Mouse (Mus musculus) forebrain, postnatal 0 days (tissue): ENCODE data around the gene Vmn2r86. TPM values are rescaled to one million over a fixed set of nuclear protein-coding genes. Genes with fewer than 3 reads are reported as not detected.
"Not testable (repeated sequence)": the region's sequence is repeated elsewhere in the genome, so short reads cannot be mapped to it uniquely, and the experiment has no call there.

Experiments
- ATAC-seq: fragments of 200-750 bp; cut with Nextera tagmentation; 2 replicates; pipeline ENCODE4 v1.8.0; 2017; ENCODE audit warnings: mild to moderate bottlenecking, moderate library complexity
- DNase-seq: peaks from one replicate; pipeline ENCODE4 v3.0.0-alpha.2; 2015
- H3K27ac ChIP-seq: fragments of 300-500 bp; sonication (generic); 2 replicates; pipeline ENCODE4 v1.5.1; 2014; ENCODE audit warnings: low read depth, mild to moderate bottlenecking, antibody characterized with exemption, low read length, moderate library complexity, mixed read lengths
- H3K27me3 ChIP-seq: fragments of 300-500 bp; sonication (generic); 2 replicates; pipeline ENCODE4 v1.6.1; 2014; ENCODE audit warnings: mild to moderate bottlenecking, low read length, mixed read lengths; ENCODE audit not compliant: insufficient read depth
- H3K36me3 ChIP-seq: fragments of 300-500 bp; sonication (generic); 2 replicates; pipeline ENCODE4 v1.6.1; 2014; ENCODE audit warnings: mild to moderate bottlenecking, moderate library complexity; ENCODE audit not compliant: insufficient read depth
- H3K4me1 ChIP-seq: fragments of 300-500 bp; sonication (generic); 2 replicates; pipeline ENCODE4 v1.6.1; 2014; ENCODE audit warnings: antibody characterized with exemption; ENCODE audit not compliant: insufficient read depth
- H3K4me2 ChIP-seq: fragments of 300-500 bp; sonication (generic); 2 replicates; pipeline ENCODE4 v1.6.1; 2014; ENCODE audit warnings: low read depth, mild to moderate bottlenecking, moderate library complexity
- H3K4me3 ChIP-seq: fragments of 300-500 bp; sonication (generic); 2 replicates; pipeline ENCODE4 v1.5.1; 2014; ENCODE audit warnings: low read depth, low read length, mixed read lengths
- H3K9ac ChIP-seq: fragments of 300-500 bp; sonication (generic); 2 replicates; pipeline ENCODE4 v1.6.1; 2014; ENCODE audit warnings: mild to moderate bottlenecking
- H3K9me3 ChIP-seq: fragments of 300-500 bp; sonication (generic); 2 replicates; pipeline ENCODE4 v1.6.1; 2016; ENCODE audit warnings: low read length
- CTCF ChIP-seq: sonication (generic); IDR thresholded peaks from 2 replicates; pipeline ENCODE4 v1.5.1; 2016; ENCODE audit warnings: antibody characterized with exemption, control low read depth, low read depth
- WGBS: fragments of 180-500 bp; shearing (Covaris S2); extraction: QIAGEN DNeasy Blood & Tissue Kit; methylation state at CpG from one replicate; pipeline ENCODE4 v1.1.7; 2014; 5-methylcytosine and 5-hydroxymethylcytosine counted together
- polyA plus RNA-seq: library from polyadenylated mRNA; unstranded; fragments of >200 nt; fragmentation: Nextera tagmentation; extraction: Ambion mirVana; gene quantifications from 2 replicates; pipeline ENCODE4 v1.2.1, GENCODE M21; 2015
- total RNA-seq: library from RNA; depleted of rRNA; stranded (reverse); fragments of >200 nt; gene quantifications from 2 replicates; pipeline ENCODE4 v1.2.3, GENCODE M21; 2014; rRNA removed

The Vmn2r86 gene
- total and polyA plus RNA-seq, 2 experiments from 2014 or later, result 0.02 to 0.05 TPM

DNA sequence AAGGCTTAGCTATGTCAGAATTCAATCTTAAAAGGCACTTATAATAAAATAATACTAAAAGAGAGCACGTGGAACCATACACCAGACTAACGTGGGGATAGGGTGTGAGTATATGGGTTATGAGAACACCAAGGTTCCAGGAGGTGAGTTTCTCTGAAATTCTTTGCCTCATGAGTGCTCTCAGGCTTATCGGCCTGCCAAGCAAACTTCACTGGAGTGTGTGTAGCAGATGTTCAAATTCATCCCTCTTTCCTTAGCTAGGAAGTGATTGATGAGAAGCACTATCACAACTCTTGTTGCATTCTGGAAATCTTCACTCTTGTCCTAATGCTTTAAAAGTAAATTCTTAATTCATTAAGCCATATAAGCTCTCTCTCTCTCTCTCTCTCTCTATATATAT lies 35.4 kb downstream of the Vmn2r86 start:
- ATAC-seq (no peak), DNase-seq (no peak)
- Histone ChIP-seq H3K9ac (no peak overlapping the region), H3K4me1 (no peaks in the 10 kb centered on the region), H3K36me3 (no peaks in the 10 kb centered on the region), H3K9me3 (no peaks in the 10 kb centered on the region), H3K27ac (no peak overlapping the region), H3K4me3 (no peak overlapping the region), H3K27me3 (no peaks in the 10 kb centered on the region), H3K4me2 (no peak overlapping the region)
- WGBS, result 66% methylated on average over 3 of the region's 3 CpGs
- no peak for TF ChIP-seq CTCF

DNA sequence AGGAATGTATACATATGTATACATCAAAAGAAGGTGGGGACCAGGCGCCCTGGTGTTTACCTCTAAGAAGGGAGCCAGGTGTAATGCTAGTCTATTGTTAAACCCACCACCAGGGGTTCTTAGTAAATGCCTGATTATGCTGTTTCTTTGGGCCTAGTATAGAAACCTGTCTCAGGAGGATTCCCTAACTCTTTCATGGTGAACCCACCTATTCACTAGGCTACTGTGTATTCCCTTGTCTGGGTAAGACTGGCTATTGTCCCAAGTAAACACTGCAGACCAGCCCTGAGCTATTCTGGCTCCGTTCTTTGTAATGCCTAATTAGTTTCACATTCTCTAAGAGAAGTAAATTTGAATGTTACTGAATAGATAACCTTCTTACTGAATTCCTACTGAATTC lies 35.9 kb downstream of the Vmn2r86 start:
- not testable (repeated sequence) for DNase-seq, H3K36me3 ChIP-seq, ATAC-seq, H3K4me1 ChIP-seq, H3K4me3 ChIP-seq, H3K27ac ChIP-seq, H3K4me2 ChIP-seq, H3K9ac ChIP-seq, H3K9me3 ChIP-seq, H3K27me3 ChIP-seq
- WGBS, result 36% methylated on average over 2 of the region's 2 CpGs

DNA sequence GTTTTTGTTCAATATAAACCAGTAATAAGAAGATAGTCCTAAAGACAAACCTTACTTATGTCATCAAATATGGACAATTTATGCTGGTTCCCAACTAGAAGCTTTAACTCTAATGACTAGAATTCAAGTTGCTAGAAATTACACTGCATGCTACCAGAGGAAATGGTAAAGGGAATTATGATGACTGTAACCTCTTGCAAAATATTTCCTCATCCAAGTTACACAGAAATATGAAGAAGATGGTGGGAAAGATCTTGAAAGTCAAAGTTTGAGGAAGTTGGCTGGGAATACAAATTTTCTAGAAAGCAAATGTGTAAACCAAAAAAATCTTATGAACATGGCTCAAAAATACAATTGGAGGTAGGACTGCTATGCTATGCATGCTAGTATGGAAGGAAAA lies 39.5 kb downstream of the Vmn2r86 start:
- not testable (repeated sequence) for DNase-seq, H3K4me2 ChIP-seq, H3K27ac ChIP-seq, H3K9ac ChIP-seq, H3K36me3 ChIP-seq, H3K9me3 ChIP-seq, H3K4me3 ChIP-seq, H3K4me1 ChIP-seq, H3K27me3 ChIP-seq, ATAC-seq

DNA sequence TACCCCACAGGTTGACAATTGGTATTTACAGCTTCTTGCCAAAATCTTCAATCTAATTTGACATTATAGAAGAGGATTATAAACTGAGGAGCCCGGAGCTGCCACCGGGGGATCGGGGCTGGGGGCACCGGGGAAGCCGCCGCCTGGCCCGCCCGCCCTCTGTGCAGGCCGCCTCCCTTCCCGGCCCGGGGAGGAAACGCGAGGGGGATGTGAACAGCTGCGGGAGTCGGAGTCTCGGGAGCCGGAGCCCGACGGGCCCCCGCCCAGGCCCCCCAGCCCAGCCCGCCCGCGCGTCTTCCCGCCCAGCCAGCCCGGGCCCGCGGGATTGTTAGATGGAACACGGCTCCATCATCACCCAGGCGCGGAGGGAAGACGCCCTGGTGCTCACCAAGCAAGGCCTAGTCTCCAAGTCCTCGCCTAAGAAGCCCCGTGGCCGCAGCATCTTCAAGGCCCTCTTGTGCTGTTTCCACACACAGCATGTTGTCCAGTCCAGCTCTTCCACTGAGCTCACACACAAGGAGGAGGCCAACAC lies 43.6 kb downstream of the Vmn2r86 start:
- not testable (repeated sequence) for H3K4me1 ChIP-seq, H3K4me2 ChIP-seq, H3K27ac ChIP-seq, H3K27me3 ChIP-seq, H3K9ac ChIP-seq, H3K4me3 ChIP-seq, H3K36me3 ChIP-seq, ATAC-seq, H3K9me3 ChIP-seq, DNase-seq
- 79% methylated on average over 21 of the region's 35 CpGs for WGBS

DNA sequence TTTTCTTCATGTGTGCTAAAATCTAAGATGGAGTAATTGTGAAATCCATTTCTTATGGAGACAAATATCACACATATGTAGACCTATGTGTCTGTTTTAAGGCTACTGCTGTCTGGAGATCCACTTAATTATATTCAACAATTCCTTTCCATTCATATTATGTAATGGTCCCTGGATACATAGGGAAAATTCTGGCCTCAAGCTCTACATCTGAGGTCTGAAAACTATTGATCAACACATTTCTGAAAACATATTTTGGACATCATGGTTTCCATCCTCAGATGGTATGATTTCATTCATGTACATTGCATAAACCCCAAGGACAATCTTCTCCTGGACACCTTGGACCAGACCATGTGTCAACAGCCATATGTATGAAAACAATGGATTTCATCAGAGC lies 61.6 kb downstream of the Vmn2r86 start, which contains the start of gene Vmn2r84:
Gene Vmn2r84 (minus strand): TSS at position 101 of the 400 bp plus-strand sequence.
- no peaks in the 10 kb centered on the region for H3K4me1 ChIP-seq
- no peak within 1 kb of the TSS for H3K4me3 ChIP-seq
- H3K9ac ChIP-seq, result no peak within 1 kb of the TSS
- H3K9me3 ChIP-seq, result no peaks in the 10 kb centered on the region
- no peak within 1 kb of the TSS for H3K4me2 ChIP-seq
- TF ChIP-seq CTCF, result no peak
- H3K27ac ChIP-seq, result no peak within 1 kb of the TSS
- DNase-seq (no peak), ATAC-seq (no peak)
- no peaks in the 10 kb centered on the region for H3K36me3 ChIP-seq
- H3K27me3 ChIP-seq, result no peaks in the 10 kb centered on the region

Other genes starting within 250 kb of the Vmn2r86 start
- gene Olfr827, start 241.6 kb downstream of the Vmn2r86 start, total RNA-seq, result not detected in 2 replicates
- not detected in 2 replicates for gene Olfr827, start 241.6 kb downstream of the Vmn2r86 start, polyA plus RNA-seq
- 0.69 and 1.9 TPM in 2 replicates for gene Neurod4, start 175.8 kb downstream of the Vmn2r86 start, total RNA-seq
- gene Neurod4, start 175.8 kb downstream of the Vmn2r86 start, polyA plus RNA-seq, result 0.78 and 1.2 TPM in 2 replicates
- not detected in 2 replicates for gene Tespa1, start 133.2 kb downstream of the Vmn2r86 start, total RNA-seq
- gene Tespa1, start 133.2 kb downstream of the Vmn2r86 start, polyA plus RNA-seq, result not detected in 2 replicates
- under 0.01 and 0.05 TPM in 2 replicates for gene Vmn2r84, start 61.7 kb downstream of the Vmn2r86 start, total RNA-seq
- 0.04 TPM in 1 of 2 replicates, not detected in the other for gene Vmn2r84, start 61.7 kb downstream of the Vmn2r86 start, polyA plus RNA-seq
- gene Vmn2r85, start 26.3 kb downstream of the Vmn2r86 start, total RNA-seq, result 0.08 and 0.48 TPM in 2 replicates
- gene Vmn2r85, start 26.3 kb downstream of the Vmn2r86 start, polyA plus RNA-seq, result 0.03 and 0.04 TPM in 2 replicates
- 1.1 TPM in 2 replicates for gene Vmn2r87, start 41.3 kb upstream of the Vmn2r86 start, total RNA-seq
- gene Vmn2r87, start 41.3 kb upstream of the Vmn2r86 start, polyA plus RNA-seq, result 0.07 TPM in 1 of 2 replicates, not detected in the other